Mouse (Mus musculus) lung, embryonic 14.5 days (tissue): ENCODE measurements around the gene Dtnbp1. TPM values are rescaled to one million over a fixed set of nuclear protein-coding genes. Genes with fewer than 3 reads are reported as not detected.
A peak's percentile ranks its signal among the peaks of the same experiment; 100 is the strongest.

ENCODE experiments used
- ATAC-seq: fragments of 200-750 bp; cut with Nextera tagmentation; 2 replicates; pipeline ENCODE4 v1.8.0; 2017; ENCODE audit warnings: mild to moderate bottlenecking, moderate TSS enrichment, moderate library complexity; ENCODE audit not compliant: insufficient read depth
- DNase-seq: peaks from one replicate; pipeline ENCODE4 v3.0.0-alpha.2; 2015
- H3K27ac ChIP-seq: fragments of 300-500 bp; sonication (generic); 2 replicates; pipeline ENCODE4 v1.5.1; 2014; ENCODE audit warnings: low read depth, mild to moderate bottlenecking, moderate library complexity
- H3K27me3 ChIP-seq: fragments of 300-500 bp; sonication (generic); 2 replicates; pipeline ENCODE4 v1.6.1; 2014; ENCODE audit warnings: low read length, control low read depth; ENCODE audit not compliant: insufficient read depth
- H3K36me3 ChIP-seq: fragments of 300-500 bp; sonication (generic); 2 replicates; pipeline ENCODE4 v1.6.1; 2014; ENCODE audit warnings: control low read depth; ENCODE audit not compliant: insufficient read depth
- H3K4me1 ChIP-seq: fragments of 300-500 bp; sonication (generic); 2 replicates; pipeline ENCODE4 v1.6.1; 2014; ENCODE audit warnings: antibody characterized with exemption, control low read depth; ENCODE audit not compliant: insufficient read depth
- H3K4me2 ChIP-seq: fragments of 300-500 bp; sonication (generic); 2 replicates; pipeline ENCODE4 v1.6.1; 2014; ENCODE audit warnings: mild to moderate bottlenecking
- H3K4me3 ChIP-seq: fragments of 300-500 bp; sonication (generic); 2 replicates; pipeline ENCODE4 v1.5.1; 2014; ENCODE audit warnings: low read depth, low read length
- H3K9ac ChIP-seq: fragments of 300-500 bp; sonication (generic); 2 replicates; pipeline ENCODE4 v1.6.1; 2014
- H3K9me3 ChIP-seq: fragments of 300-500 bp; sonication (generic); 2 replicates; pipeline ENCODE4 v1.6.1; 2016; ENCODE audit warnings: low read depth, low read length, control low read depth
- CTCF ChIP-seq: IDR thresholded peaks from 2 replicates; pipeline ENCODE4 v1.5.1; 2016; ENCODE audit warnings: antibody characterized with exemption, low read depth
- WGBS: fragments of 180-500 bp; shearing (Covaris S2); extraction: QIAGEN DNeasy Blood & Tissue Kit; methylation state at CpG from one replicate; pipeline ENCODE4 v1.1.7; 2014; 5-methylcytosine and 5-hydroxymethylcytosine counted together
- polyA plus RNA-seq: library from polyadenylated mRNA; unstranded; fragments of >200 nt; fragmentation: Nextera tagmentation; extraction: Ambion mirVana; gene quantifications from 2 replicates; pipeline ENCODE4 v1.2.1, GENCODE M21; 2014

Dtnbp1 gene
- polyA plus RNA-seq, 1 experiment from 2014 or later: 75.8 TPM

GRCm38 (mm10) chr13:44986352-44986751 lies 15.6 kb downstream of the Dtnbp1 start:
- Histone ChIP-seq H3K27me3 (no peaks in the 10 kb centered on the region), H3K36me3 (peaks cover 15% of the 10 kb centered on the region), H3K4me1 (no peaks in the 10 kb centered on the region), H3K27ac (no peak overlapping the region), H3K4me3 (no peak overlapping the region), H3K9ac (no peak overlapping the region), H3K4me2 (no peak overlapping the region), H3K9me3 (no peaks in the 10 kb centered on the region)
- no peak for DNase-seq
- ATAC-seq: no peak
- no peak for TF ChIP-seq CTCF
- 61% methylated on average over 2 of the region's 2 CpGs for WGBS

- 60% methylated on average over 2 of the region's 2 CpGs for WGBS
- Histone ChIP-seq H3K4me1 (no peaks in the 10 kb centered on the region), H3K27me3 (no peaks in the 10 kb centered on the region), H3K27ac (no peak overlapping the region), H3K4me3 (no peak overlapping the region), H3K4me2 (no peak overlapping the region), H3K9ac (no peak overlapping the region), H3K9me3 (no peaks in the 10 kb centered on the region), H3K36me3 (peaks cover 19% of the 10 kb centered on the region; the same call in 1 of the 2 replicates)
- DNase-seq (peak; percentile 27), ATAC-seq (no peak)
- no peak for TF ChIP-seq CTCF
These were observed 16.6 kb downstream of the Dtnbp1 start for GRCm38 (mm10) chr13:44985321-44985720.

GRCm38 (mm10) chr13:44983635-44984401 lies 18.1 kb downstream of the Dtnbp1 start:
- H3K36me3 ChIP-seq: peaks cover 16% of the 10 kb centered on the region; the same call in 1 of the 2 replicates
- 74% methylated on average over 5 of the region's 5 CpGs for WGBS
- no peak for DNase-seq
- H3K9me3 ChIP-seq: no peaks in the 10 kb centered on the region
- no peak overlapping the region for H3K9ac ChIP-seq
- TF ChIP-seq CTCF: no peak
- no peak overlapping the region for H3K4me3 ChIP-seq
- H3K4me1 ChIP-seq: no peaks in the 10 kb centered on the region
- ATAC-seq: no peak
- H3K27ac ChIP-seq: no peak overlapping the region
- H3K4me2 ChIP-seq: no peak overlapping the region
- H3K27me3 ChIP-seq: no peaks in the 10 kb centered on the region

- H3K4me3 ChIP-seq: no peak overlapping the region
- H3K9ac ChIP-seq: no peak overlapping the region
- H3K4me2 ChIP-seq: no peak overlapping the region
- WGBS: 76% methylated on average over 7 of the region's 7 CpGs
- no peak overlapping the region for H3K27ac ChIP-seq
- H3K9me3 ChIP-seq: no peaks in the 10 kb centered on the region
- ATAC-seq (no peak), DNase-seq (no peak)
- H3K4me1 ChIP-seq: no peaks in the 10 kb centered on the region
- H3K36me3 ChIP-seq: peaks cover 10% of the 10 kb centered on the region; the same call in 1 of the 2 replicates
- TF ChIP-seq CTCF: no peak
- no peaks in the 10 kb centered on the region for H3K27me3 ChIP-seq
These were observed 19.1 kb downstream of the Dtnbp1 start for GRCm38 (mm10) chr13:44982799-44983198.

- H3K4me3 ChIP-seq: no peak overlapping the region
- no peak for TF ChIP-seq CTCF
- H3K9ac ChIP-seq: no peak overlapping the region
- DNase-seq (no peak), ATAC-seq (no peak)
- no peak overlapping the region for H3K4me2 ChIP-seq
- H3K4me1 ChIP-seq: no peaks in the 10 kb centered on the region
- no peaks in the 10 kb centered on the region for H3K27me3 ChIP-seq
- WGBS: 85% methylated on average over 7 of the region's 7 CpGs
- H3K9me3 ChIP-seq: no peaks in the 10 kb centered on the region
- H3K27ac ChIP-seq: no peak overlapping the region
- peaks cover 8% of the 10 kb centered on the region; the same call in 1 of the 2 replicates for H3K36me3 ChIP-seq
These were observed 22.5 kb downstream of the Dtnbp1 start for GRCm38 (mm10) chr13:44979433-44979832.

GRCm38 (mm10) chr13:44977483-44978141 lies 24.3 kb downstream of the Dtnbp1 start:
- DNase-seq: peak; percentile 71

GRCm38 (mm10) chr13:44977059-44977458 lies 24.9 kb downstream of the Dtnbp1 start:
- WGBS: 69% methylated on average over 2 of the region's 2 CpGs
- Histone ChIP-seq H3K36me3 (peaks cover 13% of the 10 kb centered on the region; the same call in 1 of the 2 replicates), H3K4me3 (no peak overlapping the region), H3K4me1 (no peaks in the 10 kb centered on the region), H3K27ac (no peak overlapping the region), H3K4me2 (no peak overlapping the region), H3K9ac (no peak overlapping the region), H3K9me3 (no peaks in the 10 kb centered on the region), H3K27me3 (no peaks in the 10 kb centered on the region)
- DNase-seq: peak; percentile 11
- no peak for TF ChIP-seq CTCF
- ATAC-seq: no peak

More at GRCm38 (mm10) chr13:44977483-44978141, 24.3 kb downstream of the Dtnbp1 start:
- ATAC-seq: no peak
- H3K9ac ChIP-seq: no peak overlapping the region
- H3K4me2 ChIP-seq: no peak overlapping the region
- H3K27me3 ChIP-seq: no peaks in the 10 kb centered on the region
- no peaks in the 10 kb centered on the region for H3K4me1 ChIP-seq
- H3K9me3 ChIP-seq: no peaks in the 10 kb centered on the region
- no peak overlapping the region for H3K4me3 ChIP-seq
- peaks cover 13% of the 10 kb centered on the region; the same call in 1 of the 2 replicates for H3K36me3 ChIP-seq
- no peak overlapping the region for H3K27ac ChIP-seq
- 82% methylated on average over 2 of the region's 2 CpGs for WGBS
- TF ChIP-seq CTCF: peak; percentile 68
